Mouse (Mus musculus): ENCODE data around the gene Ppat.
"Not testable (repeated sequence)": the region's sequence is repeated elsewhere in the genome, so short reads cannot be mapped to it uniquely, and the experiment has no call there.

Ppat gene

GRCm38 (mm10) chr5:76951106-76952027, at the start of gene Ppat, which contains the start of gene Paics:
TSS of gene Ppat (minus strand) at chr5:76951578.
TSS of gene Paics (plus strand) at chr5:76951307.
- DNase-seq (ENCODE audit: low read depth), result peak; percentile 100

- peak; percentile 37 for DNase-seq (ENCODE audit: low read depth)
Measured at GRCm38 (mm10) chr5:76998416-76998815, 47.0 kb upstream of the Ppat start.

GRCm38 (mm10) chr5:76993174-76993814, 41.9 kb upstream of the Ppat start:
- DNase-seq (ENCODE audit: low read depth), result no peak

GRCm38 (mm10) chr5:76990789-76991188, 39.4 kb upstream of the Ppat start:
- DNase-seq (ENCODE audit: low read depth), result no peak

- DNase-seq (ENCODE audit: low read depth), result no peak
Measured at GRCm38 (mm10) chr5:76984015-76984414, 32.6 kb upstream of the Ppat start.

- peak; percentile 45 for DNase-seq (ENCODE audit: low read depth)
Measured at GRCm38 (mm10) chr5:76975736-76976135, 24.4 kb upstream of the Ppat start.

GRCm38 (mm10) chr5:76974554-76975285, 23.3 kb upstream of the Ppat start, which contains the start of gene Srp72:
TSS of gene Srp72 (plus strand) at chr5:76974683.
- DNase-seq (ENCODE audit: low read depth), result peak; percentile 93

GRCm38 (mm10) chr5:76974207-76974553, 22.8 kb upstream of the Ppat start:
- no peak for DNase-seq (ENCODE audit: low read depth)

- peak; percentile 39 for DNase-seq (ENCODE audit: low read depth)
Measured at GRCm38 (mm10) chr5:76973488-76973887, 22.1 kb upstream of the Ppat start.

GRCm38 (mm10) chr5:76971115-76971514, 19.7 kb upstream of the Ppat start:
- not testable (repeated sequence) for DNase-seq (ENCODE audit: low read depth)

GRCm38 (mm10) chr5:76969250-76969649, 17.9 kb upstream of the Ppat start:
- DNase-seq (ENCODE audit: low read depth), result no peak

- no peak for DNase-seq (ENCODE audit: low read depth)
Measured at GRCm38 (mm10) chr5:76964651-76965050, 13.3 kb upstream of the Ppat start.

- no peak for DNase-seq (ENCODE audit: low read depth)
Measured at GRCm38 (mm10) chr5:76962545-76962944, 11.2 kb upstream of the Ppat start.

GRCm38 (mm10) chr5:76959587-76959986, 8.2 kb upstream of the Ppat start:
- no peak for DNase-seq (ENCODE audit: low read depth)

GRCm38 (mm10) chr5:76957954-76958353, 6.6 kb upstream of the Ppat start:
- peak; percentile 33 for DNase-seq (ENCODE audit: low read depth)

GRCm38 (mm10) chr5:76955474-76955873, 4.1 kb upstream of the Ppat start:
- no peak for DNase-seq (ENCODE audit: low read depth)

- DNase-seq (ENCODE audit: low read depth), result no peak
Measured at GRCm38 (mm10) chr5:76954271-76954900, 3.0 kb upstream of the Ppat start.

GRCm38 (mm10) chr5:76953794-76954193, 2.4 kb upstream of the Ppat start:
- no peak for DNase-seq (ENCODE audit: low read depth)

GRCm38 (mm10) chr5:76952112-76953040, 998 bp upstream of the Ppat start:
- peak; percentile 21 for DNase-seq (ENCODE audit: low read depth)

GRCm38 (mm10) chr5:76950343-76951105, 854 bp downstream of the Ppat start:
- no peak for DNase-seq (ENCODE audit: low read depth)
